Mouse (Mus musculus) small intestine, adult 2 months (tissue): ENCODE data around the gene Lcn11. TPM values are rescaled to one million over a fixed set of nuclear protein-coding genes. Genes with fewer than 3 reads are reported as not detected.
"Not testable (repeated sequence)": the region's sequence is repeated elsewhere in the genome, so short reads cannot be mapped to it uniquely, and the experiment has no call there.

Source experiments
- H3K27ac ChIP-seq: fragments of 200-500 bp; 2 replicates; pipeline ENCODE4 v1.5.1; 2012; ENCODE audit warnings: low read depth, low read length, control low read depth, inconsistent platforms; ENCODE audit not compliant: insufficient read depth
- H3K27me3 ChIP-seq: fragments of 200-500 bp; 2 replicates; pipeline ENCODE4 v1.6.1; 2012; ENCODE audit warnings: mild to moderate bottlenecking, moderate library complexity, low read length, inconsistent platforms; ENCODE audit not compliant: control insufficient read depth, insufficient read depth
- H3K36me3 ChIP-seq: fragments of 200-500 bp; 2 replicates; pipeline ENCODE4 v1.6.1; 2012; ENCODE audit warnings: mild to moderate bottlenecking, low read length, control low read depth, inconsistent platforms; ENCODE audit not compliant: control insufficient read depth, insufficient read depth
- H3K4me1 ChIP-seq: fragments of 200-500 bp; 2 replicates; pipeline ENCODE4 v1.6.1; 2012; ENCODE audit warnings: low read length, inconsistent platforms, mixed read lengths; ENCODE audit not compliant: control insufficient read depth, insufficient read depth, insufficient read length
- H3K4me3 ChIP-seq: fragments of 200-500 bp; 2 replicates; pipeline ENCODE4 v1.5.1; 2012; ENCODE audit warnings: low read depth, mild to moderate bottlenecking, control low read depth, inconsistent platforms, low read length, moderate library complexity
- CTCF ChIP-seq: fragments of 200-500 bp; IDR thresholded peaks from 2 replicates; pipeline ENCODE4 v1.5.1; 2012; ENCODE audit warnings: low read depth, mild to moderate bottlenecking, control low read depth, inconsistent platforms, low read length, moderate library complexity, mixed read lengths; ENCODE audit not compliant: insufficient replicate concordance, insufficient read length; ENCODE audit errors: extremely low read depth
- POLR2A ChIP-seq: fragments of 200-500 bp; IDR thresholded peaks from 2 replicates; pipeline ENCODE4 v1.6.1; 2012; ENCODE audit warnings: low read depth, mild to moderate bottlenecking, control low read depth, inconsistent platforms, low read length, moderate library complexity
- WGBS: fragments of 180-500 bp; shearing (Covaris S2); methylation state at CpG from one replicate; pipeline ENCODE4 v1.1.7; 2018; 5-methylcytosine and 5-hydroxymethylcytosine counted together
- polyA plus RNA-seq: library from polyadenylated mRNA; depleted of rRNA; stranded (reverse); fragments of >200 nt; gene quantifications from 2 replicates; pipeline ENCODE4 v1.2.3, GENCODE M21; 2012

Gene Lcn11
- polyA plus RNA-seq, 1 experiment, result not detected

DNA sequence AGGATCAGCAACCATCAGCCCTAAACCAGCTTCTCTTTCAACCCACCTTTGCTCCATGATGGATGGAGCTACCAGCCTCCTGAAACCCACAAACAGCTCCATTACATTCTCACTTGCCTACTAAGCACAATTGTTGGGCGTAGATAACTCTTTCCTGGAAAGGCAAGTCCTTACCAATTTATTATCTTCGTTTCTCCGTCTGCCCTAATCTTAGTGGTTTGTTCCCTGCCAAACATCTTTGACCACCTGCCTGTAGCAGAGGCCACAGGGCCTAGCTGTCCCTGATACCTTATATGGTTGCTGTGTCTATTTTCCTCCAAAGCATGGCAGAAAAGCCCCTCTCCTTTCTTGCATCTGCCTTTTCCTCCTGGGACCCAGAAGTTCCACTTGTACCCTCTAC, 12.3 kb downstream of the Lcn11 start:
- TF ChIP-seq POLR2A, result no peak
- TF ChIP-seq CTCF, result no peak
- no peak overlapping the region for H3K27ac ChIP-seq
- 56% methylated on average over 3 of the region's 3 CpGs for WGBS
- H3K27me3 ChIP-seq, result no peaks in the 10 kb centered on the region
- no peak overlapping the region for H3K4me3 ChIP-seq
- H3K36me3 ChIP-seq, result no peaks in the 10 kb centered on the region
- H3K4me1 ChIP-seq, result no peaks in the 10 kb centered on the region

DNA sequence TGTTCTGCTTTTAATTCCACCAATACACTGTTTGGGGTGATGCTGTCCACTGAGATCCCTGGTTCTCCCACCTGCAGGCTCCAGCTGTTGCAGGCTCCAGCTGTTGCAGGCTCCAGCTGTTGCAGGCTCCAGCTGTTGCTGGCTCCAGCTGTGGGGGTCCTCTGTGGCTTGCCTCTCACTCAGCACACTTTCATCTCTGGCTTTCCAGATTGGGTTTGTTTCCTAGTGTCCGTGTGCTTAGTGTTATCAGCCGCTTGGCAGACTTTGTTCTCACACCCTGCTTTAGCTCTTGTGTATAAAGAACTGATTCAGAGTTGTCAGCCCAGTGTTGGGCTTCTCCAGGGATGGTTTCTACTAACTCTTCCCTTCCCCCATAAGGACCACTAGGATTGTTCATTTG, 20.8 kb downstream of the Lcn11 start:
- WGBS, result 18% methylated on average over 2 of the region's 2 CpGs
- Histone ChIP-seq H3K27me3 (no peaks in the 10 kb centered on the region; the same call in 1 of the 2 replicates), H3K4me1 (no peaks in the 10 kb centered on the region), H3K36me3 (no peaks in the 10 kb centered on the region), H3K27ac (no peak overlapping the region), H3K4me3 (no peak overlapping the region)
- no peak for TF ChIP-seq POLR2A
- no peak for TF ChIP-seq CTCF

DNA sequence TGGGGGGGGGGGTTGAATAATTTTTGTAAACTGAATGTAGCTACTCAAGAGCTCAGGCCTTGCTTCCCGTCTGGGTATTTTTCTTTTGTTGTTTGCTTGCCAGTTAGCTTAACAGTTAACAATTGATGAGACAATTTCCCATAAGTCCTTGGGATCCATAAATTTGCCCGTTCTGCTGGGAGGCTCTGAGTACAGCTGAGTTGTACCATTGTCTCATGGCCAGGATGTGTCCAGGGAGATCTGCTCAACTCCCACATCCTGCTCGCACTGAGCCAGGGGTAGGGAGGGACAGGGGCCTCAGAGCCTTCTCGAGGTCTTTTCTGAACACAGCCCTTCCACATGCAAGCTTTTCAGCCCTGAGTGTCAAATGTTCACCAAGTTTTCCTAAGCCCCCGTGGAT, 21.2 kb downstream of the Lcn11 start:
- no peak overlapping the region for H3K4me3 ChIP-seq
- no peaks in the 10 kb centered on the region; the same call in 1 of the 2 replicates for H3K27me3 ChIP-seq
- TF ChIP-seq POLR2A (no peak), CTCF (no peak)
- 43% methylated on average over 5 of the region's 5 CpGs for WGBS
- no peak overlapping the region for H3K27ac ChIP-seq
- H3K36me3 ChIP-seq, result no peaks in the 10 kb centered on the region
- no peaks in the 10 kb centered on the region for H3K4me1 ChIP-seq

DNA sequence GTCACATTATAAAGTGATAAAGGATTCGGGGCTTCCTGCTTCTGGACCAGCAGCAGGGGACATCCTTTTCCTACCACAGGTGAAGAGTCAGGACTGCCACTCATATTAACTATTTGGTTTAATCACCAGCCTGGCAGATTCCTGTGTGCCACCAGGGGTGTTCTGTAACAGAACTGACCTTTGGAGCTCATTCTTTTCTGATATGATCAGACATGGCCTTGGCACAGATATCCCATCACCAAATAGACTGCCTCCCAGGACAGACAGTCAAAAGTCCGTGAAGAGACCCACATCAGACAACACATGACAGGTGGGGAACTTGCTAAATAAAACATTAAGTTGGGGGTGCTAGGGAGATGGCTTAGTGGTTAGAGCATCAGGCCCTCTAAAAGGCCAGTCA, 34.9 kb downstream of the Lcn11 start:
- Histone ChIP-seq H3K27ac (no peak overlapping the region), H3K27me3 (no peaks in the 10 kb centered on the region), H3K4me3 (no peak overlapping the region), H3K36me3 (no peaks in the 10 kb centered on the region), H3K4me1 (no peaks in the 10 kb centered on the region)
- WGBS, result 42% methylated on average over 2 of the region's 2 CpGs
- TF ChIP-seq POLR2A (no peak), CTCF (no peak)

DNA sequence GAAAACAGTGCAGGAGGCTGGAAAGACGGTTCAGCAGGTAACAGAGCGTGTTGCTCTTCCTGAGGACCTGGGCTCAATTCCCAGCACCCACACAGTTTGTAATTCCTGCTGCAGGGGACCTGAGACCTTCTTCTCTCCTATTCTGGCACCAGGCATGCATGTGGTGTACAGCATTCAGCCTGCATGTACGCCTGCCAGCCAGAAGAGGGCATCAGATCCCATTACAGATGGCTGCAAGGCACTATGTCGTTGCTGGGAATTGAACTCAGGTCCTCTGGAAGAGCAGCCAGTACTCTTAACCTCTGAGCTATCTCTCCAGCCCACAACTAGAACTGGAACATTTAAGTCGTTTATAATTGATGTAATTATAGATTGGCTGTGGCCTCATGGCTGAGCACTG, 36.5 kb downstream of the Lcn11 start:
- WGBS, result 81% methylated on average over 5 of the region's 5 CpGs

DNA sequence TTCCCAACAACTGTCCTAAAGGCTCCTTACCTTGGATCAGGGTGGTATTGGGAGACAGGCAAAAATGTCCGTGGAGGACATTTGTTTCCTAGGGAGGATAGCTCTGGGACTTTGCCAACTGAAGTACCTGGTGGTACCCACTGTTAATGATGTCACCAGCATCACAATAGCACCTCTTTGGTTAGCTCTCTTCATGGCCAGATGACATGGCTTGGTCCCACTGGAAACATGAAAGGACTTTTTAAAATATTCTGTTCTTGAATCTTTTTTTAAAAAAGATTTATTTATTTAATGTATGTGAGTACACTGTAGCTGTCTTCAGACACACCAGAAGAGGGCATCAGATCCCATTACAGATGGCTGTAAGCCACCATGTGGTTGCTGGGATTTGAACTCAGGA, 38.9 kb downstream of the Lcn11 start, which contains the start of gene Glt6d1:
Gene Glt6d1 (minus strand): TSS at position 101 of the 400 bp plus-strand sequence.
- not testable (repeated sequence) for H3K27me3 ChIP-seq, H3K36me3 ChIP-seq, H3K27ac ChIP-seq, H3K4me3 ChIP-seq, H3K4me1 ChIP-seq
- 79% methylated on average over 1 of the region's 1 CpGs for WGBS

More for the DNA sequence above, 36.5 kb downstream of the Lcn11 start:
- Histone ChIP-seq H3K36me3 (no peaks in the 10 kb centered on the region), H3K4me3 (no peak overlapping the region), H3K27me3 (no peaks in the 10 kb centered on the region), H3K4me1 (no peaks in the 10 kb centered on the region), H3K27ac (no peak overlapping the region)
- TF ChIP-seq CTCF, result no peak
- no peak for TF ChIP-seq POLR2A

DNA sequence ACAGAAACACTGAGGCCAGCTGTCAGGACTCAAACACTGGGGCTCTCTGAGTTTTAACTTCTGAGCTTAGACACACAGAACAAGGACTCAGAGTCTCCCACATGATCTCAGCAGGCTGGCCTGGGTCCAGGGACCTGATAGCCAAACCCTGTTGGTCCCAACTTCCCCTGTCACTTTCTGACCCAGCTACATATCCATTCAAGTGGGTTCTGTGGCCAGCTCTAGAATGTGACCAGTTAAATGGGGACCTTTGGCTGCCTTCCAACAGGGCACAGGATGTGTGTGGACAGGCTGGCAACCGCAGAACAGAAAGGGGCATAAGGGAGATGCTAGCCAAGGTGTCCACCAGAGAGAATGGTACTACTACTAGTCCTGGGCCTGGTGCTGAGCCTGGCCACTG, 46.0 kb downstream of the Lcn11 start, which contains the start of gene Lcn9:
Gene Lcn9 (plus strand): TSS at position 348 of the 400 bp plus-strand sequence.
- Histone ChIP-seq H3K4me1 (no peaks in the 10 kb centered on the region), H3K4me3 (no peak within 1 kb of the TSS), H3K27ac (no peak within 1 kb of the TSS), H3K27me3 (no peaks in the 10 kb centered on the region), H3K36me3 (no peaks in the 10 kb centered on the region)
- 77% methylated on average over 1 of the region's 1 CpGs for WGBS
- TF ChIP-seq POLR2A (no peak), CTCF (no peak)

DNA sequence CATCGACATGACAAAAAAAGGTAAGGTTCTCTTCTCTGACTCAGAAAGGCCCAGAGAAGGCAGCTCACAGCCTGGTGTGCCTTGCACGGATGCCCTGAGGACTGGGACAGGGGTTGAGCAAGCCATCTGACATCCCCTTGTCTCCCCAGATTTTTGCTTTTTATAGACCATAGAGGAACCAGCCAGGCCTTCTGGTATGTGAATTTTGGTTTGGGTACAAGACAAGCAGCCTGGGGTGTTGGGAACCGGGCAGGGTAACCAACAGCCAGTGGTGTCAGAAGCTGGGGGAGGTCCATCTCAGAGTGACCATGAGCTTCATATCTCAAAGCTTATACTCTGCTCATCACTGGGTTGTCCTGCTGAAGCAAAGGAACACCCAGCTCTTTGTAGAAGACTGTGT, 47.9 kb downstream of the Lcn11 start:
- 91% methylated on average over 3 of the region's 3 CpGs for WGBS
- H3K36me3 ChIP-seq, result no peaks in the 10 kb centered on the region

More for the DNA sequence above, 47.9 kb downstream of the Lcn11 start:
- TF ChIP-seq CTCF, result no peak
- TF ChIP-seq POLR2A, result no peak
- Histone ChIP-seq H3K4me3 (no peak overlapping the region), H3K27me3 (no peaks in the 10 kb centered on the region), H3K4me1 (no peaks in the 10 kb centered on the region), H3K27ac (no peak overlapping the region)
